Mouse (Mus musculus) forebrain, embryonic 14.5 days (tissue): ENCODE measurements around the gene Lrtm2. TPM values are rescaled to one million over a fixed set of nuclear protein-coding genes. Genes with fewer than 3 reads are reported as not detected.

ENCODE experiments used
- ATAC-seq: fragments of 200-750 bp; cut with Nextera tagmentation; 2 replicates; pipeline ENCODE4 v1.8.0; 2017; ENCODE audit warnings: mild to moderate bottlenecking, moderate library complexity
- DNase-seq: peaks from one replicate; pipeline ENCODE4 v3.0.0-alpha.2; 2015; ENCODE audit warnings: low spot score
- H3K27ac ChIP-seq: fragments of 300-500 bp; sonication (generic); 2 replicates; pipeline ENCODE4 v1.5.1; 2014; ENCODE audit warnings: low read depth, mild to moderate bottlenecking, control low read depth, low read length, moderate library complexity
- H3K27me3 ChIP-seq: fragments of 300-500 bp; sonication (generic); replicated peaks from 2 replicates; pipeline ENCODE4 v1.6.1; 2014; ENCODE audit warnings: low read length, control low read depth, mixed read lengths; ENCODE audit not compliant: control insufficient read depth, insufficient read depth
- H3K36me3 ChIP-seq: fragments of 300-500 bp; sonication (generic); 2 replicates; pipeline ENCODE4 v1.6.1; 2014; ENCODE audit warnings: low read length, control low read depth; ENCODE audit not compliant: control insufficient read depth, insufficient read depth
- H3K4me1 ChIP-seq: fragments of 300-500 bp; sonication (generic); 2 replicates; pipeline ENCODE4 v1.6.1; 2014; ENCODE audit warnings: antibody characterized with exemption, low read length, control low read depth; ENCODE audit not compliant: control insufficient read depth, insufficient read depth
- H3K4me2 ChIP-seq: fragments of 300-500 bp; sonication (generic); 2 replicates; pipeline ENCODE4 v1.6.1; 2014; ENCODE audit warnings: mild to moderate bottlenecking, control low read depth, low read length
- H3K4me3 ChIP-seq: fragments of 300-500 bp; sonication (generic); 2 replicates; pipeline ENCODE4 v1.5.1; 2014; ENCODE audit warnings: low read depth, low read length, control low read depth
- H3K9ac ChIP-seq: fragments of 300-500 bp; sonication (generic); 2 replicates; pipeline ENCODE4 v1.6.1; 2014; ENCODE audit warnings: mild to moderate bottlenecking, low read length, control low read depth, moderate library complexity
- H3K9me3 ChIP-seq: fragments of 300-500 bp; sonication (generic); replicated peaks from 2 replicates; pipeline ENCODE4 v1.6.1; 2016; ENCODE audit warnings: low read length, control low read depth, mixed read lengths; ENCODE audit not compliant: control insufficient read depth
- WGBS: fragments of 180-500 bp; shearing (Covaris S2); extraction: QIAGEN DNeasy Blood & Tissue Kit; methylation state at CpG from one replicate; pipeline ENCODE4 v1.1.7; 2014; 5-methylcytosine and 5-hydroxymethylcytosine counted together
- polyA plus RNA-seq: library from polyadenylated mRNA; unstranded; fragments of >200 nt; fragmentation: Nextera tagmentation; extraction: Ambion mirVana; gene quantifications from 2 replicates; pipeline ENCODE4 v1.2.1, GENCODE M21; 2014

The Lrtm2 gene
- polyA plus RNA-seq, 1 experiment from 2014 or later, result 2.7 TPM

- no peaks in the 10 kb centered on the region for H3K4me1 ChIP-seq
- no peaks in the 10 kb centered on the region for H3K36me3 ChIP-seq
- no peak overlapping the region for H3K9ac ChIP-seq
- no peak overlapping the region for H3K27ac ChIP-seq
- WGBS, result 71% methylated on average over 2 of the region's 2 CpGs
- no peaks in the 10 kb centered on the region for H3K27me3 ChIP-seq
- DNase-seq (no peak), ATAC-seq (no peak)
- no peaks in the 10 kb centered on the region for H3K9me3 ChIP-seq
- H3K4me2 ChIP-seq, result no peak overlapping the region
- H3K4me3 ChIP-seq, result no peak overlapping the region
Measured at GRCm38 (mm10) chr6:119276713-119277112, 53.9 kb downstream of the Lrtm2 start.

Other genes starting within 250 kb of the Lrtm2 start
- gene Dcp1b, start 155.5 kb downstream of the Lrtm2 start, polyA plus RNA-seq, result 12.7 and 14.1 TPM in 2 replicates
- 3.2 and 5.5 TPM in 2 replicates for gene Cacna1c, start 134.3 kb downstream of the Lrtm2 start, polyA plus RNA-seq
- gene Cacna2d4, start 94.2 kb downstream of the Lrtm2 start, polyA plus RNA-seq, result 0.10 and 0.14 TPM in 2 replicates
- 33.3 and 39.6 TPM in 2 replicates for gene Adipor2, start 86.9 kb upstream of the Lrtm2 start, polyA plus RNA-seq
- gene Fbxl14, start 148.9 kb upstream of the Lrtm2 start, polyA plus RNA-seq, result 6.8 and 7.6 TPM in 2 replicates
- gene Wnt5b, start 213.6 kb upstream of the Lrtm2 start, polyA plus RNA-seq, result 3.0 and 3.4 TPM in 2 replicates